Mouse (Mus musculus): ENCODE data around the gene Acox2.
"Not testable (repeated sequence)": the region's sequence is repeated elsewhere in the genome, so short reads cannot be mapped to it uniquely, and the experiment has no call there.

Acox2 gene

DNA sequence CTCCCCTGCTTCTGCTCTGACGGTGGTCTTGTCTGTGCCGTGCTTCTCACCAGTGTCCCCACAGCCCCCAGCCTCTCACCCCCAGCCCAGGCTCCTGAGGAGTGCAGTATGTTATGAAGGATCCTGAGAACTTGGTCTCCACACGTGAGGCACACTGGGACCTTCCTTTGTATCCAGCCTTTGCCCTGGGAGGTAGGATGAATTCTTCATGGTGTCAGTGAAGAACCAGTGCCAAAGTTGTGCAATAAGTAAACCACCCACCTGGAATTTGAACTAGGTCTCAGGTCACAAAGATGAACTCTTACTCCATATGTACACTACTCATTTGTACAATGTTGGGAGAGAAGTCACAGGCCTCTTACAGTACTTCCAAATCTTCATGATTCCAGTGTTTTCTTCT lies at the start of gene Acox2:
Gene Acox2, minus strand, starts transcription at position 188 of the 400 bp plus-strand sequence.
- DNase-seq (ENCODE audit: low read depth, low spot score), result no peak

GRCm38 (mm10) chr14:8308650-8309049 lies 49.5 kb upstream of the Acox2 start:
- no peak for DNase-seq (ENCODE audit: low read depth, low spot score)

GRCm38 (mm10) chr14:8306884-8307283 lies 47.7 kb upstream of the Acox2 start:
- DNase-seq (ENCODE audit: low read depth, low spot score), result no peak

- DNase-seq (ENCODE audit: low read depth, low spot score), result no peak
Measured at GRCm38 (mm10) chr14:8305014-8305413, 45.9 kb upstream of the Acox2 start.

GRCm38 (mm10) chr14:8304082-8304481 lies 44.9 kb upstream of the Acox2 start:
- no peak for DNase-seq (ENCODE audit: low read depth, low spot score)

DNA sequence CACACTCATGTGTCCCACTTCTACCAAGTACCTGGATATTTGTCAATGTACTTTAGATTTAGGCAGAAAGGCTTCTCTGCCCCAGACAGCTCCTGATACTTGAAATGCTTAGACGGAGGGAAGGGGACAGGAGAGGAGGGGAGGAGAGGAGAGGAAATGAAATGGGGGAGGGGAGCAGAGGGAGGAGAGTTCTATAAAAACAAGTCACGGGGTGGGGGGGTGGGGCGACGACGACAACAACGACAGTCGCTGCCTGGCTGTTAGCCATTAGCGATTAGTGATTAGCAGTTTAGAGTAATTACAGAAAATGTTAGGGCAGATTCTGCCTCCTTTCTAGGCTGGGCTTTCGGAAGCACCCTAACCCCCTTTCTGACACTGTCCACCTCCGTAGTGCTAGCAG lies 43.5 kb upstream of the Acox2 start:
- no peak for DNase-seq (ENCODE audit: low read depth, low spot score)

DNA sequence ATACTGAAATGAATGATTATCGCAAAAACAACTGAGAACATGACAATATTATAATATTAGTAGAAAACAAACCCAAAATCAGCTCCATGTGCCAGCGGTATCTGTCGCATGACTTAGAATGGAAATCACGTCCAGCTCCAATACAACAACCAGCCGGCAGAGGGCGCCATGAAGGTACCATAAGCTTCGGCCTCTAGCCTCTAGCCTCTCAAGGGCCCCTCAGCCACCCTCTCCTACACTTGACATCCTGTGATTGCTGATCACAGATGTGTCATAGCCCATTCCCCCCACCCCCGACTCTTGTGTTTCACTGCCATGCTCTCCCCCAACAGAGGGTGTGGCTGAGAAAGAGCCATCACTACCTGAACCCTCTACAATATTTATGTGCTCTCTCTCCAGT lies 41.1 kb upstream of the Acox2 start:
- peak; percentile 16 for DNase-seq (ENCODE audit: low read depth, low spot score)

DNA sequence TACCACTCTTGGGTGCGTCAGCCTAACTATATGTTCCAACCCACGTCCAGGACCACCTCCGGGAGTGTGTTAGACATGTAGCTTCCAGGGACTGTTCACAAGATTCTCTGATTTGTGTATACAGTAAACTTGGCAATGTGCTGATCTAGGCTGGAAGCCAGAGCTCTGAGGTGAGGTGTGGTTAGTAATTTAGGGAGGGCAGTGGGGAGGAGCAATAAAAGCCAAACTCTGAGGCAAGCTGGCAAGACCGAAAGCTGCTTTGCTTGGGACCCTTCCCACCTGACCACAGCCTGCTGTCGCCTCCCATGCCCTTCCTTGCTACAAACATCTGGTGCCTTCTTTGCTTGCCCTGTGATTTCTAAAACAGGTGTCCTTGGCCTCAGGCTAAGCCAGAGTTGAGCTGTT lies 38.7 kb upstream of the Acox2 start:
- no peak for DNase-seq (ENCODE audit: low read depth, low spot score)

DNA sequence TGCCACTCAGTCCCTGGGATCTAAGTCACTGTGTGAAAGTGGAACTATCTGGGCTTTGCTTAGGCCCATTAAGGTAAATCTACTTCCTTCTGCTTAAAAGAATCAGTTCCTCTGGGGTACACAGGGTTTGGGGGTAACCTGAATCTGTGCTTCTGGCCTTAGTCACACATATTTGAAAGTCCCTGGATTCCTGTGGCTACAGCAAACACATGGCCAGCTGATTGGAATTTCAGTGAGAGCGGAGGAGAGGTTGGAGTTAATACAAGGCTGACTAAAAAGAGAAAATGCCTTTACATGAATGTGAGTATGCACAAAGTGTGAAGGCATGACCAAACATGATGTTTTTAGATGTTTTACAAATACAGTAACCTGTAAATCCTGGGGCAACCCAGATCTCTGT lies 35.1 kb upstream of the Acox2 start:
- DNase-seq (ENCODE audit: low read depth, low spot score), result no peak

DNA sequence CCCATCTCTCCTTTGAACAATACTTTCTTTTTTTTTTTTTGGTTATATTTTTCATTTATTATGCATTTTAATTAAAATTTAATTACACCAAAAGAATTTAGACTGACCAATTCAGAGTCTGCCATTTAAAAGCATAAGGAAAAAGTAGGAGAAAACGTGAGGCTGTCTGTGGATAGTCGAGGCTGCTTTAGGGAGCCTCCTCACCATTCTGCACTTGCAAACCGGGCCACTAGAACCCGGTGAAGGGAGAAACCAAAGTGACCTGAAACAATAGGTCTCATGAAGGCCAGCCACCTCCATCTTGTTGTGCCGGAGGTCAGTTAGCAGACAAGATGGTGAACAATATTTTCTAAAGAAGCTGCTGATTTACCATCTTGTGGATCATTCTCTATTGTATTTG lies 27.4 kb upstream of the Acox2 start:
- peak; percentile 3 for DNase-seq (ENCODE audit: low read depth, low spot score)

DNA sequence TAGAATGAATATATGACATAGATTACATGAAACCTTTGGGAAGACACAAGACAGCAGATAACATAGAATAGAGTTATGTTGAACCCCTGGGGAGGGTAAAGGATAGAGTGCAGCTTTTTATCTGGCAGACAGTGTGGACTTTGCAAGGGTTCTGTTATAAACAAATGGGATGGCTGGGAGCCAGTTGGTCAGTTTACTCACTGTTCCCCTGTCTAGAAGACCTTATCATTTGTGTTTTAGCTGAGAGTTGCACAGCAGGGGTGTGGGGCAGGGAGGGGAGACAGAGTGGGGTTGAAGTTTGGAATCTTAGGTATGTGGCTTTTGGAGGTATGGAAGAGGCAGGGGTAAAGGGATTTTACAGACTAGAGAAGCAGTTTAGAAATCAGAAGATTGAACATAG lies 24.6 kb upstream of the Acox2 start:
- DNase-seq (ENCODE audit: low read depth, low spot score), result no peak

- not testable (repeated sequence) for DNase-seq (ENCODE audit: low read depth, low spot score)
Measured at GRCm38 (mm10) chr14:8271281-8271680, 12.1 kb upstream of the Acox2 start.

DNA sequence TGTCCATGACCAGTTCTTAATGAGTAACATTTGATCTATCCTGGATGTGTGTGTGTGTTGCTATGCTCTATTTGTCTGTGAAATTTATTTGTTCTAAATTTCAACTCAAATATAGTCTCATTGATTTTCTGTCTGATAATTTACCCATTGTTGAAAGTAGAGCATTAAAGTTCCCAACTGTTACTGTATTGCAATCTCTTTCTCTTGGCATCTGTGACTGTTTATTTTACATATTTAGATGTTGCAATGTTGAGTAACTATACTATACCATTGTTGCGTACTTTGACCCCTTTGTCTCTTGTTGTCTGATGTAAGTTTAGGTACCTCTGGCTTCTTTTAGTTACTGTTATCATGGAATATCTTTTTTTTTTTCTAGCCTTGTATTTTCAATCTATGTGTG lies 5.2 kb upstream of the Acox2 start:
- no peak for DNase-seq (ENCODE audit: low read depth, low spot score)

DNA sequence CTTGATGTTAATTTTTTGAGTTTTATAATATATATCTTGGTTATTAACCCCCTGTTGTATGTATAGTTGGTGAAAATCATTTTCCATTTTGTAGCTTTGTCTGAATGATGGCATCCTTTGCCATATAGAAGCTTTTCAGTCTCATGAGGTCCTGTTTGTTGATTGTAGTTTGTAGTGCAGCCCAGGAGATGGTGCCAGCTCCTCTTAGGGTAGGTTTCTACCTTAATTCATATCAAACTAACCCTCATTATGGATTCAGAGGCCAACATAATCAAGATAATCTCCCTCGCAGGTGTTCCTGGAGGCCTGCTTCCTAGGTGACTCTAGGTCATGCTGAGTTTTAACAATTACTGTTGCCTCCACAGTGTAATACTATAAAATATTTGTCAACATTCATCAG lies 3.1 kb upstream of the Acox2 start:
- DNase-seq (ENCODE audit: low read depth, low spot score), result no peak

DNA sequence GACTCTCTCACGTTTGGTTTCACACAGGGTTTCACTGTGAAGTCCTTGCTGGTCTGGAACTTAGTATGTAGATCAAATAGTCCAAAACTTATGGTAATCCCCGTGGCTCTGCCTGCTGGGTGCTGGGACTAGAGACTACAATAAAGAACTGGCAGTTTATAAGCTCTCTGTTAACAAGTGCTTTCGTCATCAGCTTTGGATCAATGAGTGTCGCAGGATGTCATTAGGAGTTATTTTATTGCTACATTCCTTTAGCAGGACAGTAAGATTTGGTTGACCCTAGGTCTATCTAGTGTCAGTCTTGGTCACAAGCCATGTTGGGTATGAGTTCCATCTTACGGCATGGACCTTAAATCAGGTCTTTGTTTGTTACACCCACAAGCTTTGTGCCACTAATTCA lies 1.1 kb upstream of the Acox2 start:
- DNase-seq (ENCODE audit: low read depth, low spot score), result no peak

- no peak for DNase-seq (ENCODE audit: low read depth, low spot score)
Measured at GRCm38 (mm10) chr14:8258752-8259151, 401 bp downstream of the Acox2 start.

DNA sequence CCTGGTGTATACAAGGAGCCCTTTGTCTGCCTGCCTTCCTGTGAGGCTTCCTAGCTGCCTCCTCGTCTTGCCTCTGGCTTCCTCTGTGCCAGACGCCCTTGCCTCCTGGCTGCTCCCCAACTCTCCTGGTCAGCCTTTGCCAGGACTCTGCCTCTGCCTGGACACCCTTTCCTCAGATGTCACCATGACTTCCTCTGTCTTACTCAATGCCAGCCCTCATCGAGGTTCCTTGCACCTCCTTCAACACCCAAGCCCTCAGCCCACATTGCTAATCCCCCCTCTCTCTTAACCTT lies 872 bp downstream of the Acox2 start:
- DNase-seq (ENCODE audit: low read depth, low spot score), result no peak

DNA sequence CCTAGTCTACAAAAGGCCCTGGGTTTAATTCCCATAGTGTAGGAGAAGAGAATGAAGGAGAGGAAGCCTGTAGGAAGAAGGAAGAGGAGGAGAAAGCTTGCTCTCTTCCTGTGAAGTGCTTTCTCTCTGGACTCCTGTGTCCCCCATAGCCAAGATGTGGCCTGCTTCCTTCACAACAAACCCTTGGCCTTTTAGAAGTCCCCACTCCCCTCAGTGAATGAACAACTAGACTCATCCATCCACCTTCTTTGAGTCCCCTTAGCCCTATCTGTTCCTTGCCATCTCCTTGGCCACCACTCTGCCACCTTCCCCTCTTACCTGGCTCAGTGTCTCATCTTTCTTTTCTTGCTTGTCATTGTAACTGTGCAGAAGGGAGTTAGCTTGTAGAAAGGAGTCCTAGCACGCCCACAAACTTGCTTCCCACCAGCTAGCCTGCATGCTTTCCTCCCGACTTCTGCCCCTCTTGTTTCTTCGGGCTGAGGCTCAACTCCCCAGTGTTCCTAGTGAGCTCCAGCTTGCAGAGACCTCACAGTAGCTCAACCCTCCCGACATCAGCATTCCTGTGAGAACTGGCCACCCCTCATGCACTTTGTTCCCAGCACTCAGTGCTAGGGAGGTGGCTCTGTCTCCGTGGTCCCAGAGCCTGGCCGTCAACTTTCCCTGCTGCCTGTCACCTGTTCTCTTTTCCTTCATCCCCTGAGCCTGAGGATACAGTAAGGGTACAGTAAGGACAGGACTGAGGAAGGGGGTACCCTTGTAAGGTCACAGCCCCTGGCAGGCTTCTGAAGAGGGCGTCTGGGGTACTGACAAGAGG lies 1.4 kb downstream of the Acox2 start:
- DNase-seq (ENCODE audit: low read depth, low spot score), result no peak

DNA sequence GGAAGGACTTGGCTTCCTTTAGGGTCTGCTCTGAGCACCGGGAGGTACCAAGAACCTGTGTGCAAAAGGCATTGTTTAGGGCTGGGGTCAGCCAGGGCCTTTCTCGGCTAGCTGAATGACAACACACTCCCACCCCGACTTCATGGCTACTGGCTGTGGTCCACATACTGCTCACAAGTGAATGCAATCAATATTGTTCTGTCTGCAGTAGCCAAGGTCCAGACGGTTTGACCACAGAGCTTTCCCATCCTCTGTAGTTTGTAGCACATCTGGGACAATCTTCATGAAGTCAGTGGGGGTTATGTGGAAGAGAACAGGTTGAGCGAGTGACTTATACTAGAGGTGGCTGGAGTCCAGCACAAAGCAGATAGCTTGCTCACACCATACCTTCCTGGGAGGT lies 2.3 kb downstream of the Acox2 start:
- no peak for DNase-seq (ENCODE audit: low read depth, low spot score)

DNA sequence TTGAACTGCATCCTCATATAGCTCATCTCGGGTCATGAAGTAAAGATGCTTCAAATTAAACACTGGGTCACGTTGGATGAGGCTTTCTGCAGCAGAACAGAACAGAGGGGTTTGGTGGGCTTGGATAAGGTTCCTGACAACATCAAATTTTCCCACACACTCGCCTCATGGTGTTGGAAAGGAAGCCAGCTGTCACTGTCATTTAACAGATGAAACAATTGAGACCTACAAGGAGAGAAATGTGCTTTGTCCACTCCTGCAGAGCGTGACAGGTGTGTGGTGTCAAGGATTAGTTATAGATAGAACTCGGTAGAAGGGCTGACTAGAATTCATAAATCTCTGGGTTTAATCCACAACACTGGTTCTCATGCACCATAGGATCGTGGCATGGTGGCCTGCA lies 3.1 kb downstream of the Acox2 start:
- DNase-seq (ENCODE audit: low read depth, low spot score), result no peak

GRCm38 (mm10) chr14:8255076-8255729 lies 4.0 kb downstream of the Acox2 start:
- peak; percentile 29 for DNase-seq (ENCODE audit: low read depth, low spot score)

DNA sequence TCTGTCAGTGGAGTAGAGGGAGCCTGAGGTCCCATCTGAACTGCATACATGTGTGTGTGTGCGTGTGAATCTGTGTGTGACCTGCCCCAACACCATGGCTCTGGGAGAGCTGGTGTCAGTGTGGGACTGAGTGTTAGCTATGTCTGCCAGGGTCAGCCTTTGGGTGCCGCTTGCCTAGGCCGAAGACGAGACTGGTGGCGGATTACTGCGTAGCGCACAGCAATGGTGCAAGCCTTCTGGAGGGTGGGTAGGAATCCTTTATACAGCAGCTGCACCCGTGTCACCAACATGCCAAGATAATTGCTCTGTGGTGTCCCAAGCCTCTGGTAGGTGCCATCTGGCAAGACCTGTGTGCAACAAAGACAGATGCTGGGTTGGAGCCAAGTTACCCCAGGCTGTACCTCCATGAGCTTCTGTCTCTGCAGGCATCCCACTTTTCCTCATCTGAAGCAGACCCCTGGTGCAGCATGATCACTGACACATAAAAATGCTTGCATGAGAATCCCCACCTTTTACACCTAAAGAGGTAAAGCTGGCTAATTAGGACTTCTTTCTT lies 7.7 kb downstream of the Acox2 start:
- no peak for DNase-seq (ENCODE audit: low read depth, low spot score)

DNA sequence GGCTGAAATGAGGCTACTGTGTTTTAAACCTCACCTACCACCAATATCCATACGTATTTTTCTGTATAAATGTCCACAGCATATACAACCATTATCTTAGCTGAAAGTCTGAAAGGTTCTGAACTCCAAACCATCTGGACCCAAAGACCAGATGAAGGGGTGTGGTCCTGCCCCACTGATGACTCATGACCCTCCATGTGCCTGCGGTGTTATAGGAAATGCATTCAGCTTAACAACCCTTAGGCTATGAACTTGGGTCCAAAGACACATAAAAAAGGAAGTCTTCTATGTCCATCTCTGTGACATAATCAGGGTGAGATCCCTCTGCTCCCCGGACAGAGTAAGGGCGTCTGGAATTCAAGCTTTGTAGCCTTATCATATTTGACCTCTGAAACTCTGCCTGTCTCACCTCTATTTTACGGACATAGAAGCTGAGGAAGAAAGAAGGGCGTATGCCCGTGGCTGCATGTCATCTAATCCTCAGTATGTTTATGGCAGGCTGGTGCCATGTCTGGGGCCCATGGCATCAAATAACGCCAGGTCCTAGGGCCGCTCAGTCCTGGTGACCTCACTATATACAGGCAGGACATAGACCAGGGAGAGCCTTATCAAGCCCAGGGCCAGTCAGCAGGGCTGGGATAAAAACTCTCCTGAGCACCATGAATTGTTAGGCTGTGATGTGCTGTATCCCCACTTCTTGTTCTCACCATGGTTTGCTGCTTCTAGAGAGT lies 8.8 kb downstream of the Acox2 start:
- DNase-seq (ENCODE audit: low read depth, low spot score), result no peak
